Mouse (Mus musculus): ENCODE results near the gene Atxn7l2.

Atxn7l2 gene

DNA sequence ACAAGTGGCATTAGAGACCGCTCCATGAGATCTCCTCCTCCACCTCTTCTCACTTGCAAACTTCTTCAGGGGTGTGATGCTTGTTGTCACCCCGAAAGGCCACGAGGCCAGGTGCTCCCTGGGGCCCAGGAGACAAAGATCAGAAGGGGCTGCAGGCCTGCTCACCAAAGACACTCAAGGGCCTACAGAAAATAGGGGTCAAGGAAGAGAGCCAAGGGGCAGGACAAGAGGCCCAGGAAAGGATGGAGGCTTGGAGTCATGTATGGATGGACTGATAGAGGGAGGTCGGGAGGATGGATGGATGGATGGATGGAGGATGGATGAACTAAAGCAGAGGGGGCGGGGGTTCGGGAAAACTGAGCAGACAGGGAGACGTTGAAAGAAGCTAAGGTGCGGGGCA lies 1.2 kb downstream of the Atxn7l2 start:
- in situ Hi-C loops (cut with MboI; ENCODE audit: low pct_unique_long_range_greater_than_20kb in 1 of 2, low sequenced_read_pairs in 2 of 2, unreplicated experiment in 1 of 2): no loop called here

DNA sequence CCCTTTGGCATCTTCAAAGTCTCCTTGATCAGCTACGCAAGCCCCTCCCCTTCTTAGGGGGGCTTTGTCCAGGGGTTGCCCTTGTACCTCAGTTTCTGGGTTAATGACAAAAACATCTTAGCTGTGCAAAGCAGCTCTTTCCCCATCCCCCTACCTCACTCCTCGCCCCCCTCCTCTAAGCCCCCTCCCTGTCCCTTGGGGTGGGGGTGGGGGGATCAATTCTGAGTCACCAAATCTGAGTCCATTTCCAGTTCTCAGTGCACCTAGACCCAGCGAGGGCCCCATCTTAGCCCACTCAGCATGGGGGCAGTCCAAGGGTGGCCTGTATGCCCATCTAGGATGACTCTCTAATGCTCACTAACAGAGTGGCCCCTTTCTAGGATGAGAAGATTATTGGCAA lies 1.7 kb downstream of the Atxn7l2 start:
- in situ Hi-C loops (cut with MboI; ENCODE audit: low pct_unique_long_range_greater_than_20kb in 1 of 2, low sequenced_read_pairs in 2 of 2, unreplicated experiment in 1 of 2): no loop called here

DNA sequence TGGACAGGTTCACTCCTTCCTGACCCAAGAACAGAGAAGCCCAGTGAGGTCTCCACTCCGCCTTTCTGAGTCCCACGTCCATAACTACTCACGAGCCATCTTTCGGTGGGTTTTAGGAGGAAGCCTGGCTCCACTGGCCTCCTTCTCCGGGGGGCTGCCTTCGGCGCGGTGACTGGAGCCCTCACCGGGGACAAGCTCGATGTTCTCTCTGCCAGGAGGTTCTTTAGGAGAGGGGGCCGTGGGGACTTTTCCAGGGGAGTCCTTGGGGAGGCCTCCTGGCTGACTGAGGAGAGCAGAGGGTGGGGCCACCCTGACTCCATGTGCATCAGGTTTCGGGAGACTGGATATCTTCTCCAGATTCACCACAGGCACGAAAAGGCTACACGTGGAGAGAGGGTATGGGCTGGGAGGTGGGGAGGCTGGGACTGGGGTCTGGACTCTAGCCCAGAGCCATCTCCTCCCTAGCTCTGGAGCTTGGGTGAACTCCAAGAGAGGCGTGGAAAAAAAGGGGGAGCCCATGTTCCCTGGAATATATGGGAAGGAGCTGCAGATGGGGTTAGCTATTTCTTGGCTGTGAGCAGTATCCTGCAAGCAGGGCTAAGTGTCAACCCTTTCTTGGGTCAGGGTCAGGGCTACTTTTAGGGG lies 3.9 kb downstream of the Atxn7l2 start:
- in situ Hi-C loops (cut with MboI; ENCODE audit: low pct_unique_long_range_greater_than_20kb in 1 of 2, low sequenced_read_pairs in 2 of 2, unreplicated experiment in 1 of 2): no loop called here

DNA sequence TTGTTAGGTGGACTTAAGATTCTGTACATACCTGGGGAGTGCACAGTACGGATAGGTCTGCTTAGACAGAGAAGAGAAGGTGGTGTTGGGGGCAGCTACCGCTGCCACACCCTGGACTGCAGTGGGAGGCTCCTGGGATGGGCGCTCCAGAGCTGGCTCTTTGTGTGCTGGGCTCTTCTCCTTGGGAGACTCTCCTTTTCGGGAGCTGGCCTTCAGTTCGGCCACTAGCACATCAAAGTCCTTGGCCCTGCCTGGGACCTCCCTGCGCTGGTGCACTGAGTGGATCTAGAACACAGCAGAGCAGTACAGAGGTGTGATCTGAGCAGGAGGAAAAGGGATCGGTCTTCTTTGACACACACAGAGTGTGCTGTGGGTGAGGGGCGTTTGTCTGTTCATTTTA lies 5.1 kb downstream of the Atxn7l2 start:
- in situ Hi-C loops (cut with MboI; ENCODE audit: low pct_unique_long_range_greater_than_20kb in 1 of 2, low sequenced_read_pairs in 2 of 2, unreplicated experiment in 1 of 2): no loop called here

DNA sequence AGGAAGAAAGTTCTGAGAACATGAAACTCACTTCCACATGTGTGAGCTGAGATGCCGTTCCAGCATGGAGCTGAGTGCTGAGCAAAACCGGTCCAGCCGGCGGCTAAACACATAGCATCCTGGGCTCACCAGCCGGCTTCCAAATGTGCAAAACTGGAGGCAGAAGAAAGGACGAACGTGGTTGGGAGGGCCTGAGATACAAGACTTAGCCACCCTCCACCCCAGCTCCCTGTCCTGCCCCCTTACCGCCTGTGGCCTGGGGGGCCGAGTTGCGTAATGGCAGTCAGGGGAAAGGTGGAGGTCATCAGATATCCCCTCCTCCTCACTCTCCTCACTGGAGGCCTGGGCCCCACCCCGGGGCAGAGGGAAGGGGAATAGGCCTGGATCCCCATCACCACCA lies 6.3 kb downstream of the Atxn7l2 start:
- in situ Hi-C loops (cut with MboI; ENCODE audit: low pct_unique_long_range_greater_than_20kb in 1 of 2, low sequenced_read_pairs in 2 of 2, unreplicated experiment in 1 of 2): no loop called here

DNA sequence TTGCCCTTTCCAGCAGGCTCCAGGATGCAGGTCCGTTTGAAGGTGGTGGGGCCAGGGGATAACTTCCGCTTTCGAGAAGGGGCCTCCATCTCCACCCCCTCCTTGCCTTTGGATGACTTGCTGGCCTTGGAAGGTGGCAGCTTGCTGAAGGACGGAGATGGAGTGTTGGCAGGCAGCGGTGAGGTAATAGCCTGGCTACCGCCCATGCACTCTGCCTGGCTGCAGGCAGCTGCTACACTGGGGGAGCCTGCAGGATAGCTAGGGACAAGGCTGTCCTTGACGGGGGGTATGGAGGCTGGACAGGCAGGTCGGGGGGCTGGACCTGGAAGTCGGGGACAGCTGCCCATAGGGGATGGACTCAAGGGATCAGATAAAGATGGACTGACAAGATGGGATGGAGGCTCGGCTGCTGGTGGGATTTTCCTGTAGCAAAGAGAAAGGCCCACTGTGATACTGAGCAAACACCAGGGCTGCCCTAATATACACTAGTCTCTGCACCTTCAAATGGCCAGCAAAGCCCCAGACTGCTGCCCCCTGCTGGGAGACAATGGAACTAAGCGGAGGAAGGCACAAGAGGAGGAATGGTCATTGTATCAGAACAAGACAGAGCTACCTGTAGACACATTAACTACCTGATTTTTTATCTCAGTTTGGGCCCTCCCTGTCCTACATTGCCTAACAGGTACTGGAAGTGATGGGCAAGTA lies 7.0 kb downstream of the Atxn7l2 start:
- in situ Hi-C loops (cut with MboI; ENCODE audit: low pct_unique_long_range_greater_than_20kb in 1 of 2, low sequenced_read_pairs in 2 of 2, unreplicated experiment in 1 of 2): no loop called here

DNA sequence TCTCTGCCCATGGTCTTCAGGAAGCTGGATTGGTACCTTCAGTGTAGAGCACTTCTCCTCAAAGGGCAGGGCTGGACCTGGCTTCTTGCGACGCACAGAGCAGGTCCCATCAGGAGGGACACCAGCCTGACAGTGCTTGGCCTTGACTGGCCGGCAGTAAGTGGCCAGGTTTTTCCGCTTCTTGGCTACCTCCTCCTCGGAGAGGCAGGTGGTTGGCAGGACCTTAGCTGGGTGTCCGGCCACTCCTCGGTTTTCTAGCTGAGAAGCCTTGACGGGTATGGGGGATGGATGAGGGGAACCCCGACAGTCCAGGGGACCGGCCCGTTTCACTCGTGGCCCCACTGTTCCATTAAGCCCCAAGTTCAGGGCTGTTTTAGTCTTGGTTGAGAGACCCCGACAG lies 7.5 kb downstream of the Atxn7l2 start:
- in situ Hi-C loops (cut with MboI; ENCODE audit: low pct_unique_long_range_greater_than_20kb in 1 of 2, low sequenced_read_pairs in 2 of 2, unreplicated experiment in 1 of 2): no loop called here

GRCm38 (mm10) chr3:108202506-108202905 lies 8.2 kb downstream of the Atxn7l2 start:
- in situ Hi-C loops (cut with MboI; ENCODE audit: low pct_unique_long_range_greater_than_20kb in 1 of 2, low sequenced_read_pairs in 2 of 2, unreplicated experiment in 1 of 2): no loop called here

DNA sequence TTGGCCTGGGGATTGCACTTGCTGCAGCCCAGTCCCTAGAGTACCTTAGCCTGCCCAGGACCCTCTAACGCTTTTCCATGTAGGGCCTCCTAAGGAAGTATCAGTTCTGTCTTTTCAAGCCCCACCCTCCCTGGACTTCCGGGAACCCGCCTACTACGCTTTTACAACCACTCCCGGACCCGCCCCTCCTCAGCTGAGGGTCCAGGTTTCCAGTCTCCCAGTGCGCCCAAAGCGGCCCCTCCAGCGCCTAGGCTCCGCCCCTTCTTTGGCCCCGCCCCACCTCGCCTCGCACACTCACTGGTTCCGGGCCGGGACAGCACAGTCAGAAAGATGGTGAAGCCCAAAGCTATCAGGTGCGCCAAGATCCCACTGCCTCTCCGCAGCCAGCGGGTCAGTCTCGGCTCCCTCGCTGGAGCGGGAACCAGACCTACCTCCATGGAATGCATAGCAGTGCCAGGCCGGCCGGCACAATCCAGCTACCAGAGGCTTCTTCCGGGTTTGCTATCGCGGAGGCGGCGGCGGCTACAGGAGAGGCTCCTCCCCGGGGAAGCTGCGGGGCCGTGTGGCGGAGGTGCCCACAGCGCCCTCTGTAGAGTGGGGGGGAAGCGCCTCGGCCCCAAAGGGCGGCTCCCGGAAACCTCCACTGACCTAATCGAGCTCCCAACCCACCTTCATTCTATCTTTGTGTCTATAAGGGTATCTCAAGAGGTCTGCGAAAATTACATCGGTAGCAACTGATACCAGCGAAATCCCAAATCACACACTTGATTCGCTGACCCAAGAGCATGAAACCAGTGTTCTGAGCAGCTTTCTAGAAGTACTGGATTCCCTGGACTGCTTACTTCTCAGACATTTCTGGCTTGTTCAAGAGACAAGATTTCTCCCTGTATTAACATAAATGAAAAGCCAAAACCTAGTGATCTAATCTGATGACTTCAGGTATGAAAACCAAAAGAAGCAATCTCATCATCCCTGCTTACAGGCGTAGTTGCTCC lies 10.1 kb downstream of the Atxn7l2 start, which contains the start of gene Cyb561d1:
TSS of gene Cyb561d1 (minus strand) at position 884 of the 995 bp plus-strand sequence.
- in situ Hi-C loops (cut with MboI; ENCODE audit: low pct_unique_long_range_greater_than_20kb in 1 of 2, low sequenced_read_pairs in 2 of 2, unreplicated experiment in 1 of 2): no loop called here

DNA sequence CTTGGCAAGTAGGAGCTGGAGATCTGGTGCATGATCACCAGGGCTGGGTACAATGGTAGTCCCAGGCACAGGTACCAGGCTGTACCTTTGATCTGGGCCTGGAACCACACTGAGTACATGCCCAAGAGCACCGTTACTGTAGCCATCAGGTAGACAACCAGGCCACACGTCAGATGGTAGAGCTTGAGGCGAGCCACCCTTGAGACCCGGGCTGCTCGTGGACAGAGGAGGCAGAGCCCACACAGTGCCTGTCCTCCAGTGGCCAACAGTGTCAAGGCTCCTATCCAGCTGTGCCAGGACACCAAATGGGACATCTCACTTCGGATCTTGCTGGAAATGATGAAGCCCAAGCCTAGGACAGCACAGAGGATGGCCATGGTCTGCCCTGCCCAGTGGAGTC lies 11.5 kb downstream of the Atxn7l2 start:
- in situ Hi-C loops (cut with MboI; ENCODE audit: low pct_unique_long_range_greater_than_20kb in 1 of 2, low sequenced_read_pairs in 2 of 2, unreplicated experiment in 1 of 2): no loop called here

GRCm38 (mm10) chr3:108197066-108197497 lies 13.7 kb downstream of the Atxn7l2 start:
- in situ Hi-C loops (cut with MboI; ENCODE audit: low pct_unique_long_range_greater_than_20kb in 1 of 2, low sequenced_read_pairs in 2 of 2, unreplicated experiment in 1 of 2): no loop called here

DNA sequence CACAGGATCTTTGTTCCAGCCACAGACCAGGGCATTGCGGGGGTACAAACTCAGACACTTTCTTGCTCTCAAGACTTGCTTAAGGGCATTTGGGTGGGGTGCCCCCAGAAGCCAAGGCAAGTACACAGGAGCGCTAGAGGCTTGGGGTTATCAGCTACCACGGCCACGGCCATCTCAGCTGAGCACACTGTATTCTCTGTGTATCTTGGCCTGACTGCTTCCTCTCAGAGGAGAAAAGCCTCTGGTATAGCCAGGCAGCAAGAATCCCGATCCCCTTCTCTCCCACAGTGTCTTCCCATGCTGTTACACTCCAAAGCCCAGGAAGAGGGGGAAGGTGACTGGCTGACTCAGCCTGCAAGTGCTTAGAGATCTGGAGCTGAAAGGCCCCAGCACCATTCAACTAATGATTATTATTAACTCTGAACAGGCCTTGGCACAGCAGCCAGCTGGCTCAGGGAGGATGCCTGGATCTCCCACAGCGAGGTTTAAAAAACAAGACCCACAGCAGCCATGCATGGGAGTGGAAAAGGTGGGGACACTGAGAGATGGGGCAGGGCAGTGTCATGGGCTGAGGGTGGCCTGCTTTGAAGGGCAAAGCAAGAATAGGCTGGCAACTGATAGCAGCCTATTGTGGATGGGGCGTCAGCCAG lies 14.7 kb downstream of the Atxn7l2 start:
- in situ Hi-C loops (cut with MboI; ENCODE audit: low pct_unique_long_range_greater_than_20kb in 1 of 2, low sequenced_read_pairs in 2 of 2, unreplicated experiment in 1 of 2): no loop called here

DNA sequence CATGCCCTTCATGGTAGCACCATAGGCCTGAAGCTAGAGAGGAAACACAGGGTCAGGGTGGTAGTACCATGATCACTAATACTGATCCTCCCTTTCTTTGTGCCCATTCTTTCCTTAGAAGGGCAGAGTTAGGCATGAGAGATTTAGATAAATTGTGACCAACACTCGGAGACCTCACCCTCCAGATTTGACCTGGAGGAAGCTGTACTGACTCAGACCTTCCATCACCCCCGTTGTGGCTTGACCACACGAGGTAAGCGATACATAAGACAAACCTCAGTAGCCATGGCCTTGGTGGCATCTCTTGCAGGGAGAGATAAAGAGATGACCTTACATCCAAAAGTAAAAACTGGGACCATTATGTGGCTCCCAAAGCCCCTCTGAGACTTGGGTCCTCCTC lies 15.4 kb downstream of the Atxn7l2 start:
- in situ Hi-C loops (cut with MboI; ENCODE audit: low pct_unique_long_range_greater_than_20kb in 1 of 2, low sequenced_read_pairs in 2 of 2, unreplicated experiment in 1 of 2): no loop called here

DNA sequence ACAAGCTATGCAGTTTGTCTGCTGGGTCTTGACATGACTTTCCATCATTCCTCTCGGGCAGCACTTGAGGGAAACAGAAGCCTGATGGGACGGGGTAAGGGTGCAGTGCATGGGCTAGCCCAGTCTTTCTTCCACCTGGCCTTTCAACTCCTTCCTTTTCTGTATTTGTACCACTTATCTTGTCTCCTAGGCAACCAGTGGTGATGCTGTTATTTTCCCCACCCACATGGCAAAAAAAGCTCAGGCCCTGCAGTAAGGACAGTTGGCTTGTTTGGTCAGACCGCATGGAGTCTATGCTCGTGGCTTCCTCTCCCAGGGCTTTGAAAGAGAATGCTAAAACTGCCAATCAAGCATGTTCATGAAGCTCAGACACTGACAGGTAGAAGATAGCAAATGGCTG lies 17.0 kb downstream of the Atxn7l2 start:
- in situ Hi-C loops (cut with MboI; ENCODE audit: low pct_unique_long_range_greater_than_20kb in 1 of 2, low sequenced_read_pairs in 2 of 2, unreplicated experiment in 1 of 2): no loop called here

DNA sequence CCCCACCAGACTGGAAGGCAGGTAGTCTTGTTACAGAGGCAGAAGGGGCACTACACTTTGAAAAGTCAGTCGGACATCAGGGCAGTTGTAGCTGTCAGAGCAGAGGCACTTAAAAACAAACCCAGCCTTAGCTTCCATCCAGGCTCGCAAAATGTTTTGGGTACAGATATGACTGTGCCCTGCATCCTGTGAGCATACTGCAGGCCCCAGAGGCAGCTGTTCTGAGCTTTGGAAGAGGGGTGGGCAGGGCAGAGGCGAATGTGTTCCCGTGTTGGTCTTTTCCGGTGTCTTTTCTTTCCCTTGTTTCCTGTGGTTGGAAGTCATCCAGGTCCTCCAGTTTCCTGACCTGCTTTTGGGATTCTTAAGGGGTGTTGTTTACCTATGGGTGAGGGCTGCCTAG lies 20.8 kb downstream of the Atxn7l2 start:
- in situ Hi-C loops (cut with MboI; ENCODE audit: low pct_unique_long_range_greater_than_20kb in 1 of 2, low sequenced_read_pairs in 2 of 2, unreplicated experiment in 1 of 2): no loop called here

GRCm38 (mm10) chr3:108188716-108189490 lies 21.8 kb downstream of the Atxn7l2 start:
- in situ Hi-C loops (cut with MboI; ENCODE audit: low pct_unique_long_range_greater_than_20kb in 1 of 2, low sequenced_read_pairs in 2 of 2, unreplicated experiment in 1 of 2): no loop called here

DNA sequence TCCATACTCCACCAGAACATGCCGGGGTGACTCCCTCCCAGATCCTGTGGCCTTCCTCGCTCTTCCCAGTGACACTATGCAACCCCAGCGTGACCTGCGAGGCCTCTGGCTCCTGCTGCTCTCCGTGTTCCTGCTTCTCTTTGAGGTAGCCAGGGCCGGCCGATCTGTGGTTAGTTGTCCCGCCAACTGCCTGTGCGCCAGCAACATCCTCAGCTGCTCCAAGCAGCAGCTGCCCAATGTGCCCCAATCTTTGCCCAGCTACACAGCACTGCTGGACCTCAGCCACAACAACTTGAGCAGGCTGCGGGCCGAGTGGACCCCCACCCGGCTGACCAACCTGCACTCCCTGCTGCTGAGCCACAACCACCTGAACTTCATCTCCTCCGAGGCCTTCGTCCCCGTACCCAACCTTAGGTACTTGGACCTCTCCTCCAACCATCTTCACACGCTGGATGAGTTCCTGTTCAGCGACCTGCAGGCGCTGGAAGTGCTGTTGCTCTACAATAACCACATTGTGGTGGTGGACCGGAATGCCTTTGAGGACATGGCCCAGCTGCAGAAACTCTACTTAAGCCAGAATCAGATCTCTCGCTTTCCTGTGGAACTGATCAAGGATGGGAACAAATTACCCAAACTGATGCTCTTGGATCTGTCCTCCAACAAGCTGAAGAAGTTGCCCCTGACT lies 23.5 kb downstream of the Atxn7l2 start:
- in situ Hi-C loops (cut with MboI; ENCODE audit: low pct_unique_long_range_greater_than_20kb in 1 of 2, low sequenced_read_pairs in 2 of 2, unreplicated experiment in 1 of 2): no loop called here

All from mouse embryonic stem cell (cell line).